Mouse (Mus musculus): ENCODE measurements around the gene Afp.

Gene Afp

DNA sequence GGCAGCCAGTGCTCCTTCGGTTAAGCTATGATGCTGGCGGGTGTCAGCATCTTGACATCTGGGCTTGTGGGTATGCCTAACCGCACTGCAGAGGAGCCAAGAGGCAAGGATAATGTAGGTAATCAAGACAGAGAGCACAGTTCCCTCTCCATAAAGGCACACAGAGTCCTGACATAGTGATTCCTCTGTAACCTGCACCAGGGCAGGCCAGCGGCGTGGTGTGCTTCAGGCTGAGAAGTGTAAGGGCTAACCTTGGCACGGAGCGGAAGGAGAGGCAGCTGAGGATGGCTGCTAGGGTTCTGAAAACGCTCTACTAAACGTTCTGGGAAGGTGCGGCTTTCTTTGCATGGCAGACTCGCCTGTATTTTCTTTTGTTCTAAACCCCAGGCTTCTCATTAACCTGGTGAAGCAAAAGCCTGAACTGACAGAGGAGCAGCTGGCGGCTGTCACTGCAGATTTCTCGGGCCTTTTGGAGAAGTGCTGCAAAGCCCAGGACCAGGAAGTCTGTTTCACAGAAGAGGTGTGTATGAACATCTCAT is 16.9 kb downstream of the Afp start:
- no peak for DNase-seq (ENCODE audit: low read depth, low spot score)

GRCm38 (mm10) chr5:90509828-90510592 is 19.5 kb downstream of the Afp start:
- no peak for DNase-seq (ENCODE audit: low read depth, low spot score)

DNA sequence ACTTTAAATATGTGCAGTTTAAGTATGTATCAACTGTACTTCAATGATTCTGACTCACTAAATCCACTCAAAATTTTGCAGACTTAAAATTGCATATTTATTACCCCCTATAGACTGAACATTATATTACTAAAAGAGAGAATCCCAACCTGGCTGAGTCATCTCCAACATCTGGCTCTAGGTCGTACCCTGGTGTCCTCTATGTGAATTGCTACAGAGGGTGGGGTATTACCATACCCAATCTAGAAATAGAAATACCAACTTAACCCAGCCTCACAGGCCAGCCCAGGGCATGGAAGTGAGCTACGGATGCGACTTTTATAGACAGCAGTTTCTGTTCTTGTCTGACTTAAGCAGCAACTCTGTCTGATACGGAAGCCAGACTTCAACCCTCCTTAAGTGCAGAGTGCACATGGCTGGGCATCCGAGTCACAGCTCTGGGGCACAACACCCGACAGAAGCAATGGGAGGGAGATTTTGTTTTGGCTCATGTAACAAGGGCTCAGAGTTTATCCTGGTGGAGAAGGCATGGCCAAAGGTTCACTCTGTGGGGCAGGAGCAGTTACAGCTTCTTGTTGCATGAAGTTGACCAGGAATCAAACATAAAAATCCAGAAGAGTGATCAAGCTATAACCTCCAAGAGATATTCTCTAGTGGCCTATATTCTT is 21.9 kb downstream of the Afp start:
- no peak for DNase-seq (ENCODE audit: low read depth, low spot score)

GRCm38 (mm10) chr5:90515561-90515960 is 25.0 kb downstream of the Afp start:
- no peak for DNase-seq (ENCODE audit: low read depth, low spot score)

- no peak for DNase-seq (ENCODE audit: low read depth, low spot score)
Observed at GRCm38 (mm10) chr5:90518356-90519100, 28.0 kb downstream of the Afp start, which contains the start of gene Afm. Gene Afm, plus strand, starts transcription at chr5:90518932.

DNA sequence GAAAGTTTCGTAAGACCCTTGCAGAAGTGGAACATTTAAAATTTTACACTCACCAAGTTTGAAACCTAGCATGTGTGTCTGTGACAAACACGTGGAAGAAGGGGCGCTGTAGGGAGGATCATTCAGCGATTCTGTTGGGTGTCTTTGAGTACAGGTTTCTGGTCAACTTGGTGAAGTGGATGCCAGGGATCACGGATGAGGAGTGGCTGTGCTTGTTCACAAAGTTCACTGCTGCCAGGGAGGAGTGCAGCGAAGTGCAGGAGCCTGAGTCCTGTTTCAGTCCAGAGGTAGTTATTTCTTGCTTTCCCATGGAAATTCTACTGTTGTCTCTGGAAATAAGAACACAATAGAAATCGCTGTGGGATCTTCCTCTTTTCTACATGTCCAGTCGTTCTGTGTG is 60.7 kb downstream of the Afp start:
- DNase-seq (ENCODE audit: low read depth, low spot score): no peak

DNA sequence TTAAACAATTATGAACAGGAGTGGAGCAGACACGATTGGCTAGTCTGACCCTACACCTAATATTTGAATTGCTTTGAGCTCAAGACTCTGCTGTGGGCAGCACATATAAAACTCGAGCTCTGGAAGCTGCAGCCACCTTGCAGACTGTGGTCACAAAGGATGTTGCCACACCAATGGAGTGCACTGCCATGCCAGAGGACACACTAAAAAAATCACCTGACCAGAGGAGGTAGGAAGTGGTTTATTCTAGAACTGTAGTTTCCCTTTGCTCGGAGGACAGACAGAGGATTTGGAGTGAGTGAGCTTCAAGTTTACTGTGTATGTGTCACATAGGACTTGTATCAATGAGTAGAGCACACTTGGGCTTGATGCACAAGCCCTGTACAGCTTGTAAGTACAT is 65.5 kb downstream of the Afp start:
- no peak for DNase-seq (ENCODE audit: low read depth, low spot score)
